Mouse (Mus musculus) forebrain, embryonic 12.5 days (tissue): ENCODE results near the gene Mars. TPM values are rescaled to one million over a fixed set of nuclear protein-coding genes. Genes with fewer than 3 reads are reported as not detected.
A peak's percentile ranks its signal among the peaks of the same experiment; 100 is the strongest.

Experiments used
- ATAC-seq: fragments of 200-750 bp; cut with Nextera tagmentation; 2 replicates; pipeline ENCODE4 v1.8.0; 2017; ENCODE audit warnings: moderate TSS enrichment; ENCODE audit not compliant: low FRiP score
- H3K27ac ChIP-seq: fragments of 300-500 bp; sonication (generic); 2 replicates; pipeline ENCODE4 v1.5.1; 2016; ENCODE audit warnings: mild to moderate bottlenecking
- H3K27me3 ChIP-seq: fragments of 300-500 bp; sonication (generic); 2 replicates; pipeline ENCODE4 v1.6.1; 2016; ENCODE audit warnings: mild to moderate bottlenecking
- H3K36me3 ChIP-seq: fragments of 300-500 bp; sonication (generic); replicated peaks from 2 replicates; pipeline ENCODE4 v1.6.1; 2016; ENCODE audit warnings: mild to moderate bottlenecking
- H3K4me1 ChIP-seq: fragments of 300-500 bp; sonication (generic); 2 replicates; pipeline ENCODE4 v1.6.1; 2016
- H3K4me2 ChIP-seq: fragments of 300-500 bp; sonication (generic); 2 replicates; pipeline ENCODE4 v1.6.1; 2016; ENCODE audit warnings: mild to moderate bottlenecking, moderate library complexity
- H3K4me3 ChIP-seq: fragments of 300-500 bp; sonication (generic); replicated peaks from 2 replicates; pipeline ENCODE4 v1.5.1; 2016; ENCODE audit warnings: mild to moderate bottlenecking
- H3K9ac ChIP-seq: fragments of 300-500 bp; sonication (generic); 2 replicates; pipeline ENCODE4 v1.6.1; 2016; ENCODE audit warnings: mild to moderate bottlenecking
- H3K9me3 ChIP-seq: fragments of 300-500 bp; sonication (generic); 2 replicates; pipeline ENCODE4 v1.6.1; 2016
- WGBS: fragments of 180-500 bp; shearing (Covaris S2); methylation state at CpG from one replicate; pipeline ENCODE4 v1.1.7; 2016; 5-methylcytosine and 5-hydroxymethylcytosine counted together
- polyA plus RNA-seq: library from polyadenylated mRNA; unstranded; fragments of >200 nt; fragmentation: Nextera tagmentation; extraction: Ambion mirVana; gene quantifications from 2 replicates; pipeline ENCODE4 v1.2.1, GENCODE M21; 2016

The Mars gene
- polyA plus RNA-seq, 1 experiment from 2014 or later, result 177 TPM

- Histone ChIP-seq H3K4me2 (peak overlapping the region; percentile 45), H3K36me3 (0 out of 2 replicates have a peak, but pooled peaks cover 2% of the 10 kb centered on the region), H3K27me3 (peaks cover 51% of the 10 kb centered on the region), H3K27ac (no peak overlapping the region), H3K9me3 (no peaks in the 10 kb centered on the region), H3K4me1 (peaks cover 5% of the 10 kb centered on the region), H3K4me3 (peak overlapping the region; percentile 33), H3K9ac (no peak overlapping the region)
- 0 out of 2 replicates have a peak, but pooled peaks have one; percentile 14 for ATAC-seq
- WGBS, result 28% methylated on average over 31 of the region's 31 CpGs
Measured at GRCm38 (mm10) chr10:127332211-127332874, 20.8 kb upstream of the Mars start.

- 82% methylated on average over 7 of the region's 7 CpGs for WGBS
- H3K4me3 ChIP-seq, result no peak overlapping the region
- no peak overlapping the region for H3K4me2 ChIP-seq
- 0 out of 2 replicates have a peak, but pooled peaks cover 2% of the 10 kb centered on the region for H3K36me3 ChIP-seq
- no peak for ATAC-seq
- peaks cover 18% of the 10 kb centered on the region for H3K4me1 ChIP-seq
- no peak overlapping the region for H3K27ac ChIP-seq
- H3K27me3 ChIP-seq, result peaks cover 72% of the 10 kb centered on the region
- no peak overlapping the region for H3K9ac ChIP-seq
- H3K9me3 ChIP-seq, result no peaks in the 10 kb centered on the region
Measured at GRCm38 (mm10) chr10:127330212-127330611, 18.6 kb upstream of the Mars start.

DNA sequence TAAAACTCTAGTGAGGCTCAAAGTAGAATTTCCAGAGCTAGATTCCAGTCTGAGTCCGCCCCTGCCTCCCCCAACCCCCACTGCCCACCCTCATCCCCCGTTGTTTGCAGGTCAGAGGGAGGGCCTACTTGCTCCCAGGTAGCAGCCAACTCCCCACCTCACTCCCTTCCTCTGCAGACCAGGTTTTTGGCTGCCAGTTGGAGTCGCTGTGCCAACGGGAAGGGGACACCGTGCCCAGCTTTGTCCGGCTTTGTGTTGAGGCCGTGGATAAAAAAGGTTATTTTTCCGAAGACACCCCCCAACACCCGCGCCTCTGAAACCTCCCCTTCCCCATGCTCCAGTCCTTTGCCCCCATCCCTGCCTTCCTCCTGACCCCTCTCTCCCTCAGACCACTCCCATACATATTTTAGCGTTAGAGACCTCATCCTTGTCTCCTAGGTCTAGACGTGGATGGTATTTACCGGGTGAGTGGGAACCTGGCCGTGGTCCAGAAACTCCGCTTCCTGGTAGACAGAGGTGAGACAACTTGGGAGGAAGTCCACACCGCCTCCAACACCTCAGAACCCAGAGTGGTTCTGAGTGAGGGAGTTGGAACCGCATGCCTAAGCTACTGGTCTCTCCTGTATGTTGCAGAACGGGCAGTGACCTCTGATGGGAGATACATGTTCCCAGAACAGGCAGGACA, 16.0 kb upstream of the Mars start:
- Histone ChIP-seq H3K9ac (no peak overlapping the region), H3K27me3 (peaks cover 98% of the 10 kb centered on the region), H3K9me3 (no peaks in the 10 kb centered on the region), H3K4me2 (no peak overlapping the region), H3K4me1 (peaks cover 18% of the 10 kb centered on the region), H3K27ac (no peak overlapping the region), H3K36me3 (no peaks in the 10 kb centered on the region), H3K4me3 (no peak overlapping the region)
- 47% methylated on average over 18 of the region's 18 CpGs for WGBS
- no peak for ATAC-seq

DNA sequence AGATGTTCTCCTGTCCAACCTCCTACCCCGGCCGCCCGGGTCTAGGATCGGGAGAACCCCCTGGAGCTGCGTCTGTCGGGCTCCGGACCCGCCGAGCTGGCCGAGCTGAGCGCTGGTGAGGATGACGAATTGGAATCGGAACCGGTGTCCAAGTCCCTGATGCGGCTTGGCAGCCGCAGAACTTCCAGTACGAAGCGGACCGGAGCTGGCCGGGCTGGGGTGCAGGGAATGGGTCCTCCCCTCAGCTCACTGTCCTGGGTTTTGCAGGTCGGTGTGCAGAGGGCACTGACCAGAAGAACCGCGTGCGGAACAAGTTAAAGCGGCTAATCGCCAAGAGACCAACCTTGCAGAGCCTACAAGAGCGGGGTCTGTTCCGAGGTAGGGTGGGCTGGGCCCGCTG, 15.2 kb upstream of the Mars start:
- Histone ChIP-seq H3K4me2 (peak overlapping the region; percentile 53), H3K4me1 (peaks cover 14% of the 10 kb centered on the region), H3K4me3 (peak overlapping the region; percentile 35), H3K36me3 (no peaks in the 10 kb centered on the region), H3K9ac (0 out of 2 replicates have a peak overlapping the region, but pooled peaks have one; percentile 36), H3K27ac (no peak overlapping the region), H3K9me3 (no peaks in the 10 kb centered on the region), H3K27me3 (peaks cover 100% of the 10 kb centered on the region)
- WGBS, result 5% methylated on average over 29 of the region's 29 CpGs
- ATAC-seq, result no peak

GRCm38 (mm10) chr10:127326017-127326801, 14.6 kb upstream of the Mars start:
- no peaks in the 10 kb centered on the region for H3K9me3 ChIP-seq
- H3K27ac ChIP-seq, result no peak overlapping the region
- peaks cover 100% of the 10 kb centered on the region for H3K27me3 ChIP-seq
- peak overlapping the region; percentile 36; the same call in 1 of the 2 replicates for H3K9ac ChIP-seq
- peak overlapping the region; percentile 35 for H3K4me3 ChIP-seq
- H3K4me2 ChIP-seq, result peak overlapping the region; percentile 53
- WGBS, result 2% methylated on average over 54 of the region's 54 CpGs
- H3K4me1 ChIP-seq, result peaks cover 14% of the 10 kb centered on the region
- H3K36me3 ChIP-seq, result no peaks in the 10 kb centered on the region
- no peak for ATAC-seq

DNA sequence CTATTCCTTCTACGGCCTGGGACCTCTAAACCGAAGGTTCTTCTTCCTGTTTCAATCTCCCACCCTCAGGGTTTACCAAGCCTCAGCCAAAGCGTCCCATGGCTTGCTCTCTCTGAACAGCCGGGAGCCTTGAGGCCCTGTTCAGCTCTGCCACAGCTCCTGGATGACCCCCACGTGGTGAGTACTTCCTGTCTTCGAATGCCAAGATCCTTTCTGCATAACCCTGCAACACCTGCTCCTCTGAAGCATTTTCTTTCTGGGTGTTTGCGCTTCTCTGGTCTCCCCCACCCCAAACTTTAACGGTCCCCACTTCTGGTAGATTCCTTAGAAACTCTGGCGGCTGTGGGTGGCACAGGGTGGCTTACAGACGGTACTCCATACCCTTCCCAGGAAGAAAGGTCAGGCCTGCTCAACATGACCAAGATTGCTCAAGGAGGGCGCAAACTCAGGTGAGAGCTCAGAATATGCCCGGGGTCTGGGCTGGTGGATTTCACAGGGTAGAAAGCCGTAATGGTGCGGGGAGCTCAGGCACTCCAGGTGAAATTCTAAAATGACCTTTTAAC, 13.9 kb upstream of the Mars start:
- Histone ChIP-seq H3K4me3 (peak overlapping the region; percentile 35; the same call in 1 of the 2 replicates), H3K9ac (no peak overlapping the region), H3K27ac (no peak overlapping the region), H3K36me3 (no peaks in the 10 kb centered on the region), H3K4me2 (peak overlapping the region; percentile 53), H3K4me1 (peaks cover 14% of the 10 kb centered on the region), H3K27me3 (peaks cover 99% of the 10 kb centered on the region), H3K9me3 (no peaks in the 10 kb centered on the region)
- no peak for ATAC-seq
- 30% methylated on average over 14 of the region's 14 CpGs for WGBS

DNA sequence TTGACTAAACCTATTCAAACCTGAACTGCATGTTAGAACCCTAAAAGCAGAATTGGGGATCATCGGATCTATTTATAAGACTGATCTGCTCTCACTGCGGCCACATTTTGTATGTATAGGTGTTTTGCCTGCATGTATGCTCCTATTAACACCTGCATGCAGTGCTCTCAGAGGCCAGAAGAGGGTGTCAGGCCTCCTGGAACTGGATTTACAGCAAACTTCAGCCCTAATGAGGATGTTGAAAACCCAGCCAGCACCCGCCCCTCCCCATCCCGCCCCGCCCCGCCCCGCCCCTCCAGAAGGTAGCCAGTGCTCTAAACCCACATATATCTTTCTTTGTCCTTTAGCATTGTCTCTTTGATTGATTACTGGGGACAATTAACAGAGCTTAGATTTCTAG, 12.9 kb upstream of the Mars start:
- Histone ChIP-seq H3K9me3 (no peaks in the 10 kb centered on the region), H3K4me2 (no peak overlapping the region), H3K27me3 (peaks cover 88% of the 10 kb centered on the region), H3K36me3 (no peaks in the 10 kb centered on the region), H3K27ac (no peak overlapping the region), H3K9ac (no peak overlapping the region), H3K4me1 (peaks cover 14% of the 10 kb centered on the region), H3K4me3 (no peak overlapping the region)
- no peak for ATAC-seq
- WGBS, result 11% methylated on average over 7 of the region's 7 CpGs

- H3K4me3 ChIP-seq, result no peak overlapping the region
Measured at GRCm38 (mm10) chr10:127323131-127323855, 11.7 kb upstream of the Mars start.

DNA sequence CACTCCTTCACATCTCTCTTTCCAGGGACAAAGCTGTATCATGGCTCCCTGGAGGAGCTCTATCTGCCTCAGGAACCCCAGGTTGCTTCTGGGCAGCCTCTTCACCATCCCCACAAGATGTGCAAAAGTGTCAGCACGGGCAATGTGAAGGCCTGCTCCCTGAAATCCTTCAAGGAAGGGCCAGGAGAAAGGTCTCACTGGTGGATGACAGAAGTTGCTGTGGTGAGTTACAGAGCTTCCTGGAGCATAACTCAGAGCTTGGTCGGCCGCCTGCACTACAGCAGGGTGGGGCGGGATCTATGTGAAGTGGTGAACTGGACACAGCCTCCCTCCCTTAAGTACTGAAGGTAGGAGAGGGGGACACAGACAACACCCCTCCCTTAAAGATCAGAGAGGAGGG, 11.1 kb upstream of the Mars start:
- Histone ChIP-seq H3K9me3 (no peaks in the 10 kb centered on the region), H3K4me2 (no peak overlapping the region), H3K27ac (no peak overlapping the region), H3K27me3 (peaks cover 74% of the 10 kb centered on the region), H3K9ac (no peak overlapping the region), H3K4me1 (peaks cover 14% of the 10 kb centered on the region), H3K4me3 (no peak overlapping the region), H3K36me3 (no peaks in the 10 kb centered on the region)
- no peak for ATAC-seq
- WGBS, result 82% methylated on average over 4 of the region's 4 CpGs

More at GRCm38 (mm10) chr10:127323131-127323855, 11.7 kb upstream of the Mars start:
- Histone ChIP-seq H3K36me3 (no peaks in the 10 kb centered on the region), H3K9ac (no peak overlapping the region), H3K9me3 (no peaks in the 10 kb centered on the region), H3K4me1 (peaks cover 14% of the 10 kb centered on the region), H3K27me3 (peaks cover 76% of the 10 kb centered on the region), H3K4me2 (no peak overlapping the region), H3K27ac (no peak overlapping the region)
- ATAC-seq, result no peak
- WGBS, result 76% methylated on average over 17 of the region's 17 CpGs

DNA sequence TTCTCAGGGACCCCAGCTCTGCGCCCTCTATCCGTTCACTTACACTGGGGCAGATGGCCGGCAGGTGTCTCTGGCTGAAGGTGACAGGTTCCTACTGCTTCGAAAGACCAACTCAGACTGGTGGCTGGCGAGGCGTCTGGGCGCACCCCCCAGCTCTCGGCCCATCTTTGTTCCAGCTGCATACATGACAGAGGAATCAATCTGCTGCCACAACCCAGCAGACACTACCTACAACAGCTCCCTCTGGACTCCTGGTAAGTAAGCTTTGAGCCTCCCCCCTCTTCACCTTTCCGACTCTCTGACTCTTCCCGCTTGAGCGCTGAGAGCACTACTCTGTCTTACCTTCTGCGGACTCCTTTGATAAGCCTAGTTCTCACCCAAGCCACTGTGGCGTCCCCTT, 10.6 kb upstream of the Mars start:
- ATAC-seq, result no peak
- peaks cover 14% of the 10 kb centered on the region for H3K4me1 ChIP-seq
- H3K36me3 ChIP-seq, result no peaks in the 10 kb centered on the region
- no peak overlapping the region for H3K4me3 ChIP-seq
- no peak overlapping the region for H3K9ac ChIP-seq
- H3K27me3 ChIP-seq, result peaks cover 69% of the 10 kb centered on the region
- H3K9me3 ChIP-seq, result no peaks in the 10 kb centered on the region
- WGBS, result 67% methylated on average over 13 of the region's 13 CpGs
- no peak overlapping the region for H3K27ac ChIP-seq
- no peak overlapping the region for H3K4me2 ChIP-seq

DNA sequence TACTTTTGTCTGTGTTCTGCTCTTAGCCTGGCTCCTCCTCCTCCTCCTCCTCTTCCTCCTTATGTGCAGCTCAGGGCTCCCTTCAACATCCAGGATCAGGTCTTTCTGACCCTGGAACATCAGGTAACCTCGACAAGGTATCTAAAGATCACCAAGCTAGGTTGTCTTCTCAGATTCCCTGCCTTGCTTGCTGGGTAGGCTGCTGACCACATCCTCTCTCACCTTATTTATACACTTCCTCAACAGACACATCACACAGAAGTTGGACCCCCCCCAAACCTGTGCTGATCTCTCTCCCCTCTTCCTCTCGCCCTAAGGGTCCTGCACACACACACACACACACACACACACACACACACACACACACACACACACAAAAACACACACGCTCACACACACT, 10.0 kb upstream of the Mars start, which contains the start of gene Arhgap9:
Gene Arhgap9, plus strand, starts transcription at position 344 of the 400 bp plus-strand sequence.
- Histone ChIP-seq H3K36me3 (no peaks in the 10 kb centered on the region), H3K27ac (no peak within 1 kb of the TSS), H3K9ac (no peak within 1 kb of the TSS), H3K4me2 (no peak within 1 kb of the TSS), H3K27me3 (peaks cover 64% of the 10 kb centered on the region), H3K9me3 (no peaks in the 10 kb centered on the region), H3K4me3 (no peak within 1 kb of the TSS), H3K4me1 (peaks cover 8% of the 10 kb centered on the region)
- ATAC-seq, result no peak
- 64% methylated on average over 3 of the region's 3 CpGs for WGBS
